Mouse (Mus musculus) bone marrow macrophage, adult 2 months (primary cell): ENCODE results near the gene Rnf31.

Experiments used
- CTCF ChIP-seq: IDR thresholded peaks from 2 replicates; pipeline ENCODE4 v1.5.1; 2012; ENCODE audit warnings: low read depth, mild to moderate bottlenecking, low read length, moderate library complexity
- POLR2A ChIP-seq: IDR thresholded peaks from 2 replicates; pipeline ENCODE4 v1.6.1; 2012; ENCODE audit warnings: mild to moderate bottlenecking, low read depth, low read length, borderline replicate concordance

DNA sequence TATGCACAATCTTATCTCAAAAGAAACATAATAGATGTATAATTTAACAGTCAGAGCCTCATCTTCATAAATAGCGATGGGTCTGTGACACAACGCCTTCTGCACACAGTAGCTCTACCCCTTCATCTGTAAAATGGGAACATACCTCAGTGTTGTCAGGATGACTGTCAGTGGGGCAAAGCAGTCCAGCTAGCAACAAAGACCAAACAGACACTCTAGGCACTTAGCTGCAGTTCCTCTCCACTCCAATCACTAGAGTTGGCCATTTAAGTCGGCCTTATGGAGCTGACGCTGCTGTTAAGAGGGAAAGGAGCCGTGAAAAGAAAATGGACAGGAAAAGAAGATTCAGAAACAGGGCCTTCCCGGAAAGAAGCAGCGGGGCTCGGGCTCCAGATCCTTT lies 39.7 kb upstream of the Rnf31 start:
- TF ChIP-seq CTCF (no peak), POLR2A (no peak)
